Mouse (Mus musculus): ENCODE measurements around the gene Plxnb3. TPM values are rescaled to one million over a fixed set of nuclear protein-coding genes. Genes with fewer than 3 reads are reported as not detected.

The Plxnb3 gene
- polyA plus RNA-seq (2014; fragmentation: Illumina TruSeq; extraction: RNeasy Lipid Tissue Mini Kit (QIAGEN cat#74804); ENCODE audit: low read depth, low replicate concordance) = not detected

GRCm38 (mm10) chrX:73756334-73757140, at the start of gene Plxnb3:
Gene Plxnb3, plus strand, starts transcription at chrX:73757090.

GRCm38 (mm10) chrX:73716109-73716661, 40.7 kb upstream of the Plxnb3 start, which contains the start of the genes Bcap31 and Abcd1:
Gene Bcap31, minus strand, starts transcription at chrX:73716175.
Gene Abcd1, plus strand, starts transcription at chrX:73716597.

GRCm38 (mm10) chrX:73774168-73774760, 17.4 kb downstream of the Plxnb3 start, which contains the start of gene Srpk3:
Gene Srpk3, plus strand, starts transcription at chrX:73774405.

GRCm38 (mm10) chrX:73786364-73787224, 29.7 kb downstream of the Plxnb3 start, which contains the start of the genes Idh3g and Ssr4:
Gene Idh3g, minus strand, starts transcription at chrX:73786897.
Gene Ssr4, plus strand, starts transcription at chrX:73787028.

Other genes with a start within 250 kb of the Plxnb3 start
- not detected for gene Dusp9, start 117.7 kb upstream of the Plxnb3 start, polyA plus RNA-seq (2014; fragmentation: Illumina TruSeq; extraction: RNeasy Lipid Tissue Mini Kit (QIAGEN cat#74804); ENCODE audit: low read depth, low replicate concordance)
- not detected for gene Pnck, start 97.0 kb upstream of the Plxnb3 start, polyA plus RNA-seq (2014; fragmentation: Illumina TruSeq; extraction: RNeasy Lipid Tissue Mini Kit (QIAGEN cat#74804); ENCODE audit: low read depth, low replicate concordance)
- gene Slc6a8, start 83.9 kb upstream of the Plxnb3 start, polyA plus RNA-seq (2014; fragmentation: Illumina TruSeq; extraction: RNeasy Lipid Tissue Mini Kit (QIAGEN cat#74804); ENCODE audit: low read depth, low replicate concordance) = 1.7 TPM
- 177 TPM for gene Bcap31, start 40.9 kb upstream of the Plxnb3 start, polyA plus RNA-seq (2014; fragmentation: Illumina TruSeq; extraction: RNeasy Lipid Tissue Mini Kit (QIAGEN cat#74804); ENCODE audit: low read depth, low replicate concordance)
- 3.3 TPM for gene Abcd1, start 40.5 kb upstream of the Plxnb3 start, polyA plus RNA-seq (2014; fragmentation: Illumina TruSeq; extraction: RNeasy Lipid Tissue Mini Kit (QIAGEN cat#74804); ENCODE audit: low read depth, low replicate concordance)
- gene Srpk3, start 17.3 kb downstream of the Plxnb3 start, polyA plus RNA-seq (2014; fragmentation: Illumina TruSeq; extraction: RNeasy Lipid Tissue Mini Kit (QIAGEN cat#74804); ENCODE audit: low read depth, low replicate concordance) = not detected
- gene Idh3g, start 29.8 kb downstream of the Plxnb3 start, polyA plus RNA-seq (2014; fragmentation: Illumina TruSeq; extraction: RNeasy Lipid Tissue Mini Kit (QIAGEN cat#74804); ENCODE audit: low read depth, low replicate concordance) = 30.7 TPM
- gene Ssr4, start 29.9 kb downstream of the Plxnb3 start, polyA plus RNA-seq (2014; fragmentation: Illumina TruSeq; extraction: RNeasy Lipid Tissue Mini Kit (QIAGEN cat#74804); ENCODE audit: low read depth, low replicate concordance) = 45.6 TPM
- gene Pdzd4, start 67.9 kb downstream of the Plxnb3 start, polyA plus RNA-seq (2014; fragmentation: Illumina TruSeq; extraction: RNeasy Lipid Tissue Mini Kit (QIAGEN cat#74804); ENCODE audit: low read depth, low replicate concordance) = not detected
- not detected for gene Avpr2, start 135.0 kb downstream of the Plxnb3 start, polyA plus RNA-seq (2014; fragmentation: Illumina TruSeq; extraction: RNeasy Lipid Tissue Mini Kit (QIAGEN cat#74804); ENCODE audit: low read depth, low replicate concordance)
- not detected for gene L1cam, start 139.0 kb downstream of the Plxnb3 start, polyA plus RNA-seq (2014; fragmentation: Illumina TruSeq; extraction: RNeasy Lipid Tissue Mini Kit (QIAGEN cat#74804); ENCODE audit: low read depth, low replicate concordance)
- 0.45 TPM for gene Arhgap4, start 164.8 kb downstream of the Plxnb3 start, polyA plus RNA-seq (2014; fragmentation: Illumina TruSeq; extraction: RNeasy Lipid Tissue Mini Kit (QIAGEN cat#74804); ENCODE audit: low read depth, low replicate concordance)
- 11.0 TPM for gene Naa10, start 164.9 kb downstream of the Plxnb3 start, polyA plus RNA-seq (2014; fragmentation: Illumina TruSeq; extraction: RNeasy Lipid Tissue Mini Kit (QIAGEN cat#74804); ENCODE audit: low read depth, low replicate concordance)
- 1.1 TPM for gene Renbp, start 173.8 kb downstream of the Plxnb3 start, polyA plus RNA-seq (2014; fragmentation: Illumina TruSeq; extraction: RNeasy Lipid Tissue Mini Kit (QIAGEN cat#74804); ENCODE audit: low read depth, low replicate concordance)
- 12.6 TPM for gene Hcfc1, start 209.3 kb downstream of the Plxnb3 start, polyA plus RNA-seq (2014; fragmentation: Illumina TruSeq; extraction: RNeasy Lipid Tissue Mini Kit (QIAGEN cat#74804); ENCODE audit: low read depth, low replicate concordance)

Measured in liver, adult 10 weeks (tissue).